ENCODE assay signal across 18 mouse cellular contexts in the genomic region with DNA sequence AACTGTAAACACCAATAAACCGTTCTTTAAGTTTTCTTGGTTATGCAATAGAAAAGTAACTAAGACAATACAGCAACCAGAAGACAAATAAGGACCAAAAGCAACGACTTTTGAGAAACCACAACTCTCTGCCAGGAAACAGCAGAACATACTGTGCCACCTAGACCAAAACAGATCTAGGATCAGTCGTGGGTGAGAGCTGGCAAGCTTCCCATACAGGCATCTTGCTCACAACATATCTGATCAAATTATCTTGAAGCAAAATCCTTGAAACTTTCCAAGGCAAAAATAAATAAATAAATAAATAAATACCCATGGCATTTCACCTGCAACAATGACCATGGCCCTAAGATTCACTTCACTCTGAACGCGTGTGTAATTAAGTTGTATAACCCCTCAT.
A peak's percentile ranks its signal among the peaks of the same experiment; 100 is the strongest.
DNase-seq lines count a peak whose midpoint lies in the region.
"Had no signal": no experiment of that assay in that cellular context is flagged by ENCODE, and none has a peak within 500 bp of the region (broad histone marks: within the 10 kb centered on the region; RNA-seq: fewer than 3 reads in every experiment).

No protein-coding gene starts in this region.

- intact Hi-C loops in left cerebral cortex, postnatal 36 days (cut with DNase I): no loop called here

- peak; percentile 20 to 28 for DNase-seq in cerebellum, postnatal 10 days
- DNase-seq in cerebellum, postnatal 25 days: no peak
- peak; percentile 30 to 34 for DNase-seq in left cerebral cortex, adult 18-20 months (ENCODE audit: low spot score in 2 of 2)
- no peak for DNase-seq in left cerebral cortex, postnatal 36 days (ENCODE audit: low spot score in 2 of 2)
- DNase-seq in right cerebral cortex, adult 18-20 months: peak; percentile 37
- no peak for DNase-seq in right cerebral cortex, postnatal 4 days
- peak; percentile 30 for DNase-seq in right cerebral cortex, postnatal 14 days
- no peak for DNase-seq in heart, adult 11 months
- DNase-seq: adrenal gland, adult 8-10 months; adrenal gland, postnatal 25 days; cerebellum, adult 18-20 months; cerebellum, adult 9-10 months; cerebellum, postnatal 36 days; embryo, embryonic 11 days; gastrocnemius, postnatal 25 days; heart, adult 2 months; heart, postnatal 14 days; heart, postnatal 4 days had no signal

Comparison
In these comparisons a context has a peak if more than half of its experiments do, and no peak if none do; other contexts are left out.
1. DNase-seq: peak in cerebellum, postnatal 10 days (2 of 2), left cerebral cortex, adult 18-20 months (2 of 2), right cerebral cortex, adult 18-20 months (single experiment) and right cerebral cortex, postnatal 14 days (single experiment); none in cerebellum, postnatal 25 days (0 of 2), left cerebral cortex, postnatal 36 days (0 of 2), right cerebral cortex, postnatal 4 days (single experiment) and heart, adult 11 months (single experiment).